Mouse (Mus musculus) cerebellum, postnatal 10 days (tissue): Measurements from ENCODE around the gene Nav2.
A peak's percentile ranks its signal among the peaks of the same experiment; 100 is the strongest.

ENCODE experiments used
- DNase-seq, 2 experiments: peaks; one replicate each; pipeline ENCODE4 v3.0.0; 2021; ENCODE audit warnings: mixed read lengths in 2 of 2

The Nav2 gene

DNA sequence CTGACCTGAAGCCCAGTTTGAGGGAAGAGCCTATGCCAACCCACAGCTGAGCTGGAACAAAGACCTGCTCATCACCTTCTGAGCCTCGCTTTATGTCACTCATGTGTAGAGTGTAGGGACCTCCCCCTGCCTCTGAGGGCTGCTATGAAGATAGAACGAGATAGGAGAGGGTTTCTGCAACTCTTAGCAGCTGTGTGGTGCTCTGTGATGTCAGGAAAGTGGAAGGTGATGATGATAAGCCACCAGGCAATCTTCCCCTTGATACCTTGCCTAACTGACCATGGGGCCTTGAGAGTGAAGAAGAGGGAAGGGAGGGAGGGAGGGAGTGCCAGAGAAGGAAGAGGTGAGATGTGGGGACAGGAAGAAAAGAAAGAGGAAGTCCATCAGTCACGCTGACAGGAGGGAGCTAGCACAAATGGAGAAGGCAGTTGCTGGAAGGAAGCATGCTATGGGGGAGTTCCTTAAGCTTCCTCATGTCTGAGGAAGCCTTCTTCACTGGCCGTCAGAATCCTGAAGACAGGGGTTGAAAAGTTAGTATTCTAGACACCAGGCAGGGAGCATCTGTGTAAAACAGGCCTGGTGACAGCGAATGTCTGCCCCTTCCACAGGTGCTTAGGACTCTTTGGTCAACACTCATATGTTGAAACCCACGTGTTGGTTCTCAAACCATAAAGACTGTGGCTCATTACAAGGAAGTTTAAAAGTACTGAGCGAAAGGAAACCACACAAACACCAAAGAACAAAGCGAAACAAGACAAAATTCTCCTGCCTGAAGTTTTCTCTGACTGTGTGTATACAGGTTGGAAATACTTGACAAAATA is at the start of gene Nav2:
Nav2 (plus strand) TSS at position 196 of the 821 bp plus-strand sequence.
- no peak for DNase-seq

DNA sequence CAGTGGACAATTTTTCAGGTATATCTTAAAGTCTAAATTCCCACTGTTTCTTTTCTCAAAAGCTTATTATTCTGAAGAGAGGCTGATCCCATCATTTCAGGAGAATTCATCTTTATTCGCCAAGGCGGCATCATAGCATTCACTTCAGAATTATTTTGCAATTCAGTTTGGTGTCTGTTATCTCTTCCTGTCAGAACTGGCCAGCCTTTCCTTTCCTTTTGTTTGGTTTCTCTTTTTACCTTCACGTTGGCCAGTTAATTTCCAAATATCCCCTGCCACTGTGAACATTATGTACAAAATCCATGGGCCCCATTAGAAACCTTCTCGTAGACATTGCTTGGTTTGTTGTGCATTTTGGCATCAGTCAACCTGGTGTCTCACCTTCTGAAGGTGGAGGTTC is 49.2 kb upstream of the Nav2 start:
- no peak for DNase-seq

DNA sequence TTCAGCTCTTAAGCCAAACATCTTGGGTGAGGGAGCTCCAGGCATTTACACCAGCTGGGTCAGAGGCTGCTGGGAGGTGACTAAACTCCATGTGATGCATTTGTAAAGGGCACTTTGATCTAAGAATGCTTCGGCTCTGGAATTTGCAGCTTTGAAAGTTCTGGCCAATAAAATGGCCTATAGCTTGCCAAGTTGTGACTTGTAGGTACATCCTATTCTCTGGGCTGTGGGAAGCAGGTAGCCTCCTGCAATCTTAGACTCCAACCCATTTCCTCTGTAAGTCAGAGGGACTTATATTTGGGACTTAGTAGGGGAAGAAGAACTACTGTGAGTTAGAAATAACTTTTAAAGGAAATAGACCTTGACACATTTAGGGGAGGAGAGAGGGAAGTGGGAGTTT is 47.6 kb upstream of the Nav2 start:
- no peak for DNase-seq

DNA sequence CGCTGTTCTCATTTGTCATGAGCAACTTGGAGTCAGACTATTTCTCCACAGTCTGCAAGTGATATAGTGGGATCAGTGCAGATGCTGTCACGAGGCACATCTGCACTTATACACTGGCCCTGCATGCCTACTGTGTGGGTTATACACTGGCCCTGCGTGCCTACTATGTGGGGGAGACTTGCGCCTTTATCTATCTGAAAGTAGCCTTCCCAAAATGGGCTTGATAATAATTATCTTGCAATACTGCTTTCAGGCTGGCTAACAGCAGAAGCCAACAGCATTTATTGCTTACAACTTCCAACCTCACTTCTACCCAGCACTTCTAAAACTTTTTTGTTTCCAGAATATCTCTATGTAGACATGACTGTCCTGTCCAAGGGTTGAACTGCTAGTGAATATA is 46.7 kb upstream of the Nav2 start:
- DNase-seq: no peak

DNA sequence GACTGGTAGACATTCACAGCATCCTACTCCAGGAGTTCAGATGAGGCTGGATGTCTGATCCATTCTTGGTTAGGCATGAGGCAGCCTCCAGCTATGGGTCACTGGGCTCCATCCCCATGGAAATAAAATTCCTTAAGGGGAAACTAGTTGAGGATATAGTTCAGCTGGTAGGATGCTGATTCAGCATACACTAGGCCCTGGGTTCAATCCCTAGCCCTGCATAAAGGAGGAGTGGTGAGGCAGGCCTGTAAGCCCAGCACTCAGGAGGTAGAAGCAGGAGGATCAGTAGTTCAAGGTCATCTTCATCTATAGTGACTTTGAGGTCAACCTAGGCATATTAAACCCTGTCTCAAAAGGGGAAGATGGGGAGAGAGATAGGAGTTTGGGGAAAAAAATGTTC is 44.3 kb upstream of the Nav2 start:
- no peak for DNase-seq

DNA sequence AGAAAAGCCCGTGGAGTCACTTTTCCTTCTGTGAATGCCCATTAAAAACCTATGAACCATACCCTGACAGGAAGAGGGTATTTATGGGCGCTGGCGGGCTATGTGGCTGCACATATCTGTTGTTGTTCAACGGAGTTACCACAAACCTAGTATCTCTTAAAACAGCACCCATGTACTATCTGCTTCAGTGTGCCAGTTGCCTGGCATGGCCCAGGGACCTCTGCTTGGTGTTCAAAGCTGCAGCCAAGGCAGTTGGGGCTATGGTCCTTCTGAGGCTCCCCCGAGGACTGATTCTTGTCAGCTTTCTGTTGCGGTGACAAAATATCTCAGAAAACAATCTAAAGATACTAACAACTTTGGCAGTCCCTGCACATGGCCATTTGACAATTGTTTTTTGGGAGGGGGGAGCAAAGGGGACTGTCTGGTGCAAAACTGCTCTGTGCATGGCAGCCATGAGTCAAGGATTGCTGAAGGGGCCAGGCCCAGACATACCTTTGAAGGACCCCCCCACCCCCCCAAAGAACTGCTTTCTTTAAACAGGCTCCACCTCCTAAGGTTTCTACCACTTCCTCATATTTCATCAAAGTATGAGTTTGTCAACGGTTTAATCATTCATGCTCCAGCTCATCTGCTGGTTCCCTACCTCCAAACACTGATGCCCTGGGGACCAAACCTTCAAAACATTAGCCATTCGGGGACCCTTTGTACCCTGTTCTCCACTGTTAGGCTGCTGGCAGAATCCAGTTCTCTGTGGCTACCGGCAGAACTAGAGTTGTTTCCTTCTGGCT is 43.7 kb upstream of the Nav2 start:
- no peak for DNase-seq

DNA sequence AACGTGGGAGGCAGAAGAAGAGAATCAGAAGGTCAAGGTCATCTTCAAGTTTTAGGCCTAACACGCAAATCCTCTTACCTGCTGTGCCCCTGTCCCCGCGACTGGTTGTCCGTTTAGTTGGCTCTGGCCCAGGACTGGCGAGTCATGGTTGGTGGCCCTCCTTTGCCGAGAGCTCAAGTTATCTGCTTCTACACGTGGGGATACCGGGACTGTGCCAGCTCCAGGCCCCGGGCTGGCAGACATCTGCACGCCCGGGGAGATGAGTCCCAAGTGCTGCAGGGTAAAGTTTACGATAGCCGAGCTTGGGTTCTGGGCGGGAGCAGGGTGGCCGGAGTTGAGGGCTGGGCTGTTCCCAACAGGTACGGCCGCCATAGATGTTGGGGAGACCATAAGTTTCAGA is 40.9 kb upstream of the Nav2 start:
- no peak for DNase-seq

DNA sequence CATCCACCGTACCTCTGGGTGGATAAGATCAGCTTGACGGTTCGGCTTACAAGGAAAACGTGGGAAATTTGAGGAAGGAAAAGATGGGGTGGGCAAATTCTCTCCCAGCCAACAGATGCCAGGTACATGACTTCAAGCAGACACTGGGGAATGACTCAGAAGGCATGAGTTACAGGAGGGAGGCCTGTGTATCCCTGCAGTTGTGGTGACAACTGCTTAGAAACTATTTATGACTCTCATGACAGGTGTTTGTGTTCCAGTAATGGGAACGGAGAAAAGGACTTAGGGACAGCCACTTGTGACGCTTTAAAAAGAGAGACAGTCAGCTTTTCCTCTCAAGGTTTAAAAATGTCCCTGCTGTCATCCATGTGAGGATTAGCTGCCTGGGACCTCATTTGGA is 38.4 kb upstream of the Nav2 start:
- no peak for DNase-seq

DNA sequence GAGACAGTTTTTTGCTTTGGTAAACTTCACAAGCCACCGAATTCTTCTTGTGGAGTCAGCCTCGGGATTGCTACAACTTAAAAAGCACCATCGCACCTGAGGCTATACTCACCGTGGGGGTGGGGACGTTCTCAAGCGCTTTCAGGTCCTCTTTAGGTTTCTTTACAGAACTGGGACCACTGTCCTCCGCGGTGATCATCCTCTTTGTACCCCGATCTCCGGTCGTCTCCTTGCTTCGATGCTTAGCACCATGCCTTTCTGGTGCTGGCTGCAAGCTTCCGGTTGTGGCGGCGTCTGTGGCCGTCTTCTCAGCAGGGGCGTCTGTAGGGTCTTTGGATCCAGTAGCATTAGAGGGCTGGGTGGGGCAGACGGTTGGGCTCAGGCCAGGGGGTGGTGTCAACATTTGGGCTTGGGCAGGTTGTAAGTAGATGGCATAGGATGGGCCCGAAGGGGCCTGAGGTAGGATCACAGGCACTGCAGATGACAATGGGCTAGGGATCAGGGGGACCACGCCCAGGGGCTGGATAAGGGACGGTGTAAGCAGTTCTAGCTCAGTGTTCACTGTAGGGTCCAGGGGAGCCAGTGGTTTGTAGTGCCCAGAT is 37.8 kb upstream of the Nav2 start:
- no peak for DNase-seq

DNA sequence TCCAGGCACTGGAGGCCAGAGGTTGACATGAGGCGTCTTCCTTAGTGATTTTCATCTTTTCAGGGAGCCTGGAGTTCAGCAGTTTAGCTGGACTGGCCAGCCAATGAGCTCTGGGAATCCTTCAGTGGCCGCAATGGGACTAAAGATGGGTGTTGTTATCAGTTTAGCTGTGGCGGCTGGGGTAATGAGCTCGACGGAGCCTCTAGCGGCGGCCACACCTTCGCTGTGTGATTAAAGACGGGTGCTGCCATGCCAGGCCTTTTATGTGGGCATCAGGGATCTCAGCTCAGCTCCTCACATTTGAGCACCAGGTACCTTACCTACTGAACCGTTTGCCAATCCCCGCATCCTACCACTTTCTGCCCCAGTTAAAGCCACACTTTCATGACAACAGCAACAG is 37.2 kb upstream of the Nav2 start:
- no peak for DNase-seq

DNA sequence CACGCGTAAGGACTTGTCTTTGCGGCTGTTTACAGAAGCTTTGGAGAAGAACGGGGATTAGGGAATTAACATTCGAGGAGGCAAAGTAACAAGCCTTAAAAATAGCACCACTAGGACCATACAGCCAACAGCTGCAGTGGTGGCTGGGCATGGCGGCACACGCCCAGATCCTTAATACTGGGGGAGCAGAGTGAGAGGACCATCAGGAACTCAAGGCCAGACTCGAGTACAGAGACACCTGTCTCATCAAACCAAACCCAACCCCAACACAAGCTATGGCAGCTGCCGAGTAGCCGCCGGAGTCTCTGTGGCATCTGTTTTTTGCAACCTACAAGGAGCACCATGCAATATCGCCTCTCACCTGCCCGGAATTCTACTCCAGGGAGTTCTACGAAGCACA is 33.4 kb upstream of the Nav2 start:
- DNase-seq: no peak

DNA sequence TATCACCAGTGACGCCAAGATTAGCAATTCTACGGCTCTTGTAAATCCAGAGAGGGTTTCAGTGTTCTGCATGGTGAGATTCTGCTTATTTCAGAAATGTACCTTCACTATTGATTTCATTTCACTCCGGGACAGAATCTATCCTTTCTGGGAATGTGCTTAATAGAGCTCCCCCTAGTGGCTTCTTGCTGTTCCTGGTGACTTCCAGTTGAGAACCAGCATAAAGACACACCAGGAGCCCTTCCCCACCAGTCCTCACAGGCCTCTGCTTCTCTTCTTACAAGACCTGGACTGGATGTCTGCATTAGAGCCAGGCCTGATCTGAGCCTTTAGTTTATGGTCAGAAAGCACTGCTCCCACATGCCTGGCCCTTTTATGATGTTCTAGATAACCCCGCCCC is 32.0 kb upstream of the Nav2 start:
- DNase-seq: peak; percentile 73 to 86

DNA sequence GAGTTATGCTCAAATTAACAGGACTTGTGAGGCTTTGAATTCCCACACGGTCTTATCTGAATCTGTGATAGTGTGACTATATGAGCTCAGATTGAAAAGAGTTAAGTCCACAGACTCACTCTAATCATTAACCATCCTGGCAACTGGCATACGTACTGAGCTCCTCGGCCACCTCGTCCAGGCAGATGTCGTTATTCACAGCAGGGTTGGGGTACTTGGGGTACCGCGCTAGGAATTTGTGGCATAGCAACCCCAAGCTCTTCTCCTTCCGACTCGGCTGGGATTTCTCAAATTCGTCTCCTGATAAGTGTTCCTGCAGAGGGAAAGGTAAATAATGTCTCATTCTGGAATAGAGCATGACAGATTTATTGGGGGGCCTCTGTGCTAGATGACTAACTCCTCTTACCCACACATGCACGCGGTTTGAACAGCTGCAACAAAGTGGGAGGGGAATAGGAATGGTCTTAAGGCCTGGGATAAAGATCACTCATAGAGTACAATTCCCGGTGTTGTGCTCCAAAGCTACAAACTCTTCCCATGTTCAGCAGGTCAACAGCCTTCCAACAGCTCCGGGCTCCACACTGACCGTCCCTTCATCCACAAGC is 30.6 kb upstream of the Nav2 start:
- DNase-seq: no peak

DNA sequence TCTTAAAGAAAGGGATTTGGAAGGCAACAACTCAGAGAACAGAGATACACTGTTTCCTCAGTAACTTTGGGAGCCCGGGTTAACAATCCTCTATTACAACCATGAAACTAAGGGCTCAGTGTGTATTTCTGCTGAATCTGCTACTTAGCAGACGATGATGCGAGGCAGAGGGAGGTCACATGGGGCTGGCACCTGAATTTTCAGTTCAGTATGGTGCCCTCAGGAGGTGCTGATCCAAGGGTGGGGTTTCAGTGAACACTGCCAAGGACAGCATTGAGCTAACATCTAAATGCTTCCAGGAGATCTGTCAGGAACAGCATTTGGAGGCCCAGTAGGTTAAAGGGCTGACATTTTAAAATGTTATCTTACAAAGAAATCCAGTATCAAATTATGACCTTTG is 28.9 kb upstream of the Nav2 start:
- no peak for DNase-seq

DNA sequence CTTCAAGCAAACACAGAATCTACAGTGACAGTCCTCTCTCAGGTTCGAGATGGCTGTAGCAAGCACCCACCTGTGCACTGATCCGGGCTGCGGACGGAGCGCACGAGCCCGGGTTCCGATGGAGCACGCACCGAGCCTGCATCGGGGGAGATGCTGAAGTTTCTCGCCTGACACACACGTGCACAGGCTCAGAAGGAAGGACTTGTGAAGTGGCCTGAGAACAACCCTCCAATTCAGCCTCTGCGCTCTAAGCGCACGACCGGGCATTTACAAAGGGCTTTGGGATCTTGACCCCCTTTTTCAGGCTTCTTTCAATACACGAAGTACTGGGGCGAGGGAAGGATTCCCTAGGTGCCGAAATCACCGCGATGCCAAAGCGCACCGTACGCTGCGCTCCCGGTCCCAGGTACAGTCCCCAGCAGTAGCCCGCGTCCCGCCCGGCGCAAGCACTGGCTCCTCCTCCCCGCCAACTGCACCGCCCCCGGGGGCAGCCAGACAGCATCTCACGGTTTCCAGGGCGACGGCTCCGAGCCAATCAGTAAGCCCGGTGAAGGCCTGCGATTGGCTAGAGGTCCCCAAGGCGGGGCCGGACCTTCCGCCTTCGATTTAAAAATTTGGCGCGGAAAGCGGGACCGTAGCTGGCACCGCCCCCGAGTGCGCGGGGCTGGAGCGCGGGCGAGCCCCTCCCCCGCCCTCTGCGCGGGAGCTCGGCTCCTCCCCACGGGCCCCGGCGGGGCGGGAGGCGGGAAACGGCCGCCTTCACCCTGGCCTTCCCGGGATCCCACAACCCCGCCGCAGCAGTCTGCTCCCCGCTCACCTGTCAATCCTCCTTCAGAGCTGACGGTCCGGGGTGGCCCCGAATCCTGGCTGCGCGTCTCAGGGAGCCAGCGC is 27.7 kb upstream of the Nav2 start:
- peak; percentile 98 to 99 for DNase-seq

DNA sequence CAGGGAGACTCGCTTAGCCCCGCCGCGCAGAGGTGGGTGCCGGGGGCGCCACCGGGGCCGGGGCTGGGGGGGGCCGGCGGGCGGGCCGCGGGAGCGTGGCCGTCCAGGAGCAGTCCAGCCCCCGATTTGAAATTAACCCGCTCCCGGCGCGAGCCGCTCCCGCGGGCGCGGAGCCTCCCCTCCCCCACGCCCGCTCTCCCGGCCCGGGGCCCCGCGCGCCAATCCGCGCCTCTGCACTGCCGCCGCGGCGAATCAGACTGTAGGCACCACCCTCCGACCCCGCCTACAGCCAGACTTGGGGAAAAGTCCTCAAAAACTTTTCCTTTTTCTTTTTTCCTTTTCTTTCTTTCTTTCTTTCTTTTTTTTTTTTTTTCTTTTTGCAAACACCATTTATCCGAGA is 27.0 kb upstream of the Nav2 start, which contains the start of gene E2f8:
E2f8 (minus strand) TSS at position 111 of the 400 bp plus-strand sequence.
- DNase-seq: peak; percentile 75 to 82

DNA sequence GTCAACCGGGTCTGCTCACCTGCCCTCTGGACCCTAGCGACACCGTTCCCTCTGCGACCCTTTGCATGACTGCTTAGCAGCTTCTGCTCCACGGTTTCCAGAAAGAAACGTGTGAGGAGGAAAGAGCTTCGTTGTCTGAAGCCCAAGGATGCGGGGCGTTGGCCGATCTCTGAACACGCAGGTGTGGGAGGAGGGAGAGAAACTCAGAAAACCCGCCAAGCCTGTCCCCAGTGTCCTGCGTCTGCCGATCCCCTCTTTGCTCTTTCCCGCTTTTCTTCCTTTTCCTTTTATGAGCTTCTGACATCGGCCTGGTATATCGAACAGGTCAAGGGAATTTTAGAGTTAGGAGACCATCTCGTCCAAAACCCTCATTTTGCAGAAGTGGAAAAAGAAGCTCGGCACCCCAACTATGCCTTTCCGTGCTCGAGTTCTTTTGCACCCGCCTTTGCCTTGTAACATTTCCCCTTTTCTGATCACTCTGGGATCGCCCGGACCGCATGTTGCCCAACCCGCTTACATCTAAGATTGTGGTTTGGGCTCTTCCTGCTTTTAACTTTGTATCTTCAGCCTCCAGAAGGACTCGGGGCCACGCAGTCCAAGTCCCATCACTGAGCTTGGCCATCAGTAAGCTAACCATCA is 26.4 kb upstream of the Nav2 start:
- peak; percentile 38 to 39 for DNase-seq

DNA sequence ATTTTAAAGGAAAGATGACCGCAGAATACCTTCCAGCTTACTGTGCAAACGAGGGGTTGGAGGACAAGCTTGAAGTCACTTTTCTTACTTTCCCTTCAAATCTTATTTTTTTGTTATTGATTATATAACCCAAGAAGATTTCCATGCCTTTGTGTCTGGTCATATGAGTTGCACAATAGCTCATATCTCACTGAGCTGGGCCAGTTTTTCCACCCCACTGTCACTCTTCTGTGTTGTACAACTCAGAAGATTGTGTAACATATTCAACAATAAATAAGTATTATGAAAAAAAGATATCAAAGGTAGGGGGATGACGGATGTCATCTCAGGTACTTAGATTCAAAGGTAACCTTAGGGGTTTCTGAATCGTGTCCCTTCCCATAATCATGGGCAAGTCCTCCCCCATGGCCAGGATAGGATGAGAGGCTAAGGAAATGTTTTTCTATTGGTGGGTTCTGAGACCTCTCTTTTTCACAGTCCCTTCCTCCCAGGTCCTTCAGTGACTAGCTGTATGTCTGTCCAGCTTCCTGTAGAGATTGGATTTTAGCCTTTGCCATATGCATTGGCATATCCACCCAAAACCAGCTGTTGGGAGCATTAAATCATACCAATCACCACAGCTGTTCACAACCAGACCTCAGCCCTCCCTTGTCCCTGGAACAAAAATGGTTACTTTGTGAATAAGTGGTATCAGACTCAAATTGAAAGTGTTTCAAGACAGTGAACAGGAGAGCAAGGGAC is 24.8 kb upstream of the Nav2 start:
- DNase-seq: no peak

DNA sequence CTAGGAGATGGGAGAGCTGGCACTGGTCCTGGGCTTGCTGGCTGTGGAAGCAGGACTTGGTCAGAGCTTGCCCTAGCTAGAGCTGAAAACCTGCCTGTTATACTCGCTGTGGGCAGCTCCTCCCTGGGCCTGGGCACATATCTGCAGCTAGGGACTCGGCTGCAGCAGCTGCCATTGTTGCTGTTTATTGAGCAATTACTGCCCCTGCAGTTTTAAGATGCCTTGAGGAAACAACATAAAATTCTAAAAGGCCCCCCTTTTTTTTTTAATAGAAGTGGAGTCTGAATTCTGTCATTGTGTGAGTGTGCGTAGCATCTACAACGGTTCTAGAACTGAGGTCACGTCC is 24.3 kb upstream of the Nav2 start:
- peak; percentile 44 to 46 for DNase-seq

DNA sequence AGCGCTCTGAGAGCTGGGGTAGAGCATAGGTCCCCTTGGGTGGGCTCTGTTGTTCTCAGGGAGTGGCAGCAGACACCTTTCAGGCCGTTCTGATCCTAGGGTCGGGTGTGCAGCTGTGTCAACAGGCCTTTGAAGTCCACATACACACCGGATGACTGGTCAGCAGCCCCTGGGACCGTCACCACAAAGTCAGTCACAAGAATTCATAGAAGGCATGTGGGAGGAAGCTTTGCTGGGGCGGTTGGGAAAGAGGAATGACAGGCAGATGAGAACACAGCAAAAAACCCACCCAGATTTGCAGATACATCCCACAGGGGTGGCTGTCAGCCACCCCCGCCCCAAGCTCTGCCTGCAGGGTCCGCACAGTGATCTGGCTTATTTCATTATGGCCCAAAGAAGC is 20.5 kb upstream of the Nav2 start:
- no peak for DNase-seq

DNA sequence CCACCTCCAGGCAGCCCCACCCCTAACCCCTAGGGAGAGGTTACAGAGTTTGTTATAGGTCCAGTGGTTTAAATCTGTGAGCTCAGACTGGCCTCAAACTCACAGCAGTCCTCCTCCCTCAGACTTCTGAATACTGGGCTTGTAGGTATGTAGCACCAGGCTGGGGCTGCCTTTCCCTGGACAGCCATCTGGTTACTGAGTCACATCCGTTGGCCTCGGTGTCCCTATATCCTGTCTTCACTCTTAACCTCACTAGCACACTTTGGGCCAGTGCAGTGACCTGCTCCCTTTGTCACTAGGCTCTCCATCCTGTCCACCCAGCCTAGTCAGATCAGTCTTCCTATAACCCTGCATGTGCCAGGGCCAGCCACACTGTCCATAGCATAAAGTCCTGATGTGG is 19.8 kb upstream of the Nav2 start:
- no peak for DNase-seq
